Mouse (Mus musculus) cerebellum, postnatal 14 days (tissue): Measurements from ENCODE around the gene Gm16867.
"Not testable (repeated sequence)": the region's sequence is repeated elsewhere in the genome, so short reads cannot be mapped to it uniquely, and the experiment has no call there.

Experiments
- DNase-seq, 2 experiments: peaks; one replicate each; pipeline ENCODE4 v3.0.0; 2021; ENCODE audit warnings: mixed read lengths in 2 of 2

Gene Gm16867

GRCm38 (mm10) chr14:69464465-69464864 is 38.7 kb downstream of the Gm16867 start:
- not testable (repeated sequence) for DNase-seq

GRCm38 (mm10) chr14:69457691-69458090 is 45.5 kb downstream of the Gm16867 start:
- DNase-seq: not testable (repeated sequence)

DNA sequence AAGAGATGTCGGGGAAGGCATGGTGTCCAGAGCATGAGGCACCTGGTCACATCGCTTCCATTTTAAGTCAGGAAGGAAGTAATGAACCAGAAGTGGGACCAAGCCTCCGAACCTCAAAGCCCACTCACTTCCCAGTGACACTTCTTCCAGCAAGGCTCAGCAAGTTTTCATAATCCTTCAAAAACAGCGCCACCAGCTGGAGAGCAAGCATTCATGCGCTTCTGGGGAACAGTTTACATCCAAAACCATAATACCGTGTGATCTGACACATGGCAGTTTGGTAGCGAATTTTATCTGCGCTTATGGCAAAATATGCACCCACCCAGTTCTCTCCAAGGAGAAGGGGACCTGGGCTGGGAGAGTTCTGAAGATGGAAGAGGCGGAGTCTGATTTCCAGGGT is 48.5 kb downstream of the Gm16867 start:
- not testable (repeated sequence) for DNase-seq

DNA sequence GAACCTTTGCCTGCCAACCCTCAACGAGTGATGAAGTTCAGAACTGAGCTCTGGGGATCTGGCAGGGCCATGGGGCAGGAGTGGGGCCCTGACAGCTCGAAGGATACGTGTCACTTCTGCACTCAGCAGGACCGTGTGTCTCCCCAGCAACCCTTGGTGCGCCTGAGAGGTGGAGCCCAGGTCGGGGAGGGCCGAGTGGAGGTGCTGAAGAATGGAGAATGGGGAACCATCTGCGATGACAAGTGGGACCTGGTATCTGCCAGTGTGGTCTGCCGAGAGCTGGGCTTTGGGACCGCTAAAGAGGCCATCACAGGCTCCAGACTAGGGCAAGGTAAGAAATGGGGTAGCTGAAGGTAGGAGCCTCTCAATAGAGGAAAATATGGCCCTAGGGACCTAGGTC is 54.3 kb downstream of the Gm16867 start:
- not testable (repeated sequence) for DNase-seq

- DNase-seq: not testable (repeated sequence)
These were observed 56.2 kb downstream of the Gm16867 start for GRCm38 (mm10) chr14:69447006-69447405.

GRCm38 (mm10) chr14:69443092-69443692 is 60.0 kb downstream of the Gm16867 start:
- DNase-seq: not testable (repeated sequence)

GRCm38 (mm10) chr14:69440955-69441354 is 62.2 kb downstream of the Gm16867 start:
- DNase-seq: not testable (repeated sequence)

DNA sequence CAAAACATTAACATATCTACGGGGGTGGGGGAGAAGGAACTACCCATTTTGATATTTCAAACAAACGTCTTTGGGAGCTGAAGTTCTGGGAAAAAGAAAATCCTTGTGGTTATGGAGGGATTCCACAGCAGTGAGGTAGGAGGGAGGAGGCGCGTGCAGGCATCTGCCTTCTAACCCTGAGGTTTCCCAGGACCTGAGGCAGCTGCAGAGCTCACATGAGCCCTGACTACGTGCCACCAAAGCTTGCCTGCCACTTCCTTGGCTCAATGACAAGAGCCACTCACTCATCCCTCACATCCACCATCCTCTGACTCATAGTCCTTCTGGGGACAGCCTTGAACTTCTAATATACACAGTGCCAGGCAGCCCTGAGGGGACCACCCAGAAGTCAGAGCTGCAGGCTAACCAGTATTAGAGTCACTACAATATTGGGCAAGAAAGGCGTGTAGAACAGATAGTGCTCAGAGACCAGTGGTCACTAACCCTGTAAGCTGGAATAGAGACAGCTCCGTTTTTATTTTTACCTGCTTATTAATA is 64.4 kb downstream of the Gm16867 start:
- DNase-seq: not testable (repeated sequence)

DNA sequence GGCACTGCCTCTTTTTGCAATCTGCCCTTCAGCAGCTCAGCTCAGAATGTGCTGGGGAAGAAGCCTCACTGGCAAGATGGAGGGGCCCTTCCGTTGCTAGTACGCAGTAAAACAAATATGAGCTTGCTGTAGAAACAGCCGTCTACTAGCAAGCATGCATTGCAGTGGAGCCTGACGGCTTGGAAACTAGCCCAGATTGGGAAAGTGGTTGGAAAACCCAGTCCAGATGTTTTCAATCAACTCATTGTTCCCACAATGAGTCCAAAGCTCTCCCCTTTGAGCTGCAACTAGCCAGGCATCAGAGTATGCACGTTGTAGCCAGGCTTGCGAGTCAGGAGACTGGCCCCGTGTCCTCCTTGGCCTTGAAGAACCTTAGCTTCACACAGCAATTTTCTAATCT is 82.2 kb downstream of the Gm16867 start:
- not testable (repeated sequence) for DNase-seq

GRCm38 (mm10) chr14:69417545-69417944 is 85.6 kb downstream of the Gm16867 start:
- DNase-seq: not testable (repeated sequence)
